Mouse (Mus musculus): ENCODE measurements around the gene Fnbp1l.

DNA sequence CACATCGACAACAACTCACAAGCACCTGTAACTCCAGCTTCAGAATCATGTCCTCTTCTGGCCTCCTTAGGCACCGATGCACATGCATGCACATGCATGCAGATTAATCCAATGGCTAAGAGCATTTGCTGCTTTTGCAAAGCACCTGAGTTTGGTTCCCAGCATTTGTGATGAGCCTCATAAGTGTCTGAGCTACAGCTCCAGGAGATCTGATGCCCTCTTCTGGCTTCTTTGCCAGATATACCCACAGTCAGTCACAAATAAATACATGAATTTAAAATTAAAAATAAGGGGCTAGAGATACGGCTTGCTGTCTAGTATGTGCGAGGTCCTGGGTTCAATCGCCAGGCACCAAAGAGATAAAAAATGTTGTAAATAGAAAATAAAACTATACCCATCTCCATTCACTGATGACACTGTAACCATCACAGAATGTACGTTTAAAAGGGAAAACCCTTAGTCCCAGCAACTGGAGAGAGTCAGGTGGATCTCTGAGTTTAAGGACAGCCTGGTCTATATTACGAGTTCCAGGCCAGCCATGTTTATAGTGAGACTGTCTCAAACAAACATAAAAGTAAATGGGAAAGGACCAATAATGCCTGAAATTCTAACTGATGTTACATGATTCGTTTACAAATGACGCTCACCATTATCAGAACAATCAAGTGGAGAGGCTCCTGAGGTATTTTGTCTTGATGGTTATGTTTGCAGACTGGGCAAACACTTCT lies 1.7 kb downstream of the Fnbp1l start:
- TF ChIP-seq CTCF (IDR thresholded peaks at IDR 0.05; ENCODE audit: low read depth, low read length): no peak
- TF ChIP-seq POLR2A (IDR thresholded peaks at IDR 0.05; ENCODE audit: insufficient read depth, low read length): no peak
- TF ChIP-seq EP300 (IDR thresholded peaks at IDR 0.05; ENCODE audit: insufficient read depth, low read depth, low read length): no peak

Measured in ES-Bruce4 (cell line).